Mouse (Mus musculus) liver, embryonic 14.5 days (tissue): ENCODE measurements around the gene Shld2. TPM values are rescaled to one million over a fixed set of nuclear protein-coding genes. Genes with fewer than 3 reads are reported as not detected.

Experiments used
- ATAC-seq: fragments of 200-750 bp; cut with Nextera tagmentation; 2 replicates; pipeline ENCODE4 v1.8.0; 2017; ENCODE audit warnings: moderate number of reproducible peaks, mild to moderate bottlenecking, moderate library complexity; ENCODE audit not compliant: insufficient read depth
- DNase-seq, 3 experiments: peaks; one replicate each; pipeline ENCODE4 v3.0.0-alpha.2; 2012 to 2013; ENCODE audit warnings: low read depth in 3 of 3, low spot score in 3 of 3
- H3K27ac ChIP-seq: fragments of 300-500 bp; sonication (generic); 2 replicates; pipeline ENCODE4 v1.5.1; 2014; ENCODE audit warnings: moderate library complexity, mild to moderate bottlenecking, control low read depth, inconsistent platforms
- H3K27me3 ChIP-seq: fragments of 300-500 bp; sonication (generic); 2 replicates; pipeline ENCODE4 v1.6.1; 2014; ENCODE audit warnings: mild to moderate bottlenecking, low read length, moderate library complexity; ENCODE audit not compliant: control insufficient read depth, insufficient read depth
- H3K36me3 ChIP-seq: fragments of 300-500 bp; sonication (generic); replicated peaks from 2 replicates; pipeline ENCODE4 v1.6.1; 2014; ENCODE audit warnings: low read depth; ENCODE audit not compliant: control insufficient read depth, insufficient read depth
- H3K4me1 ChIP-seq, 2 experiments: fragments of 200-500 bp in 1 of 2; fragments of 300-500 bp in 1 of 2; sonication (generic) in 1 of 2; replicated peaks; 2 replicates each; pipeline ENCODE4 v1.6.1; 2012 to 2014; ENCODE audit warnings: antibody characterized with exemption in 1 of 2, inconsistent platforms in 1 of 2, low read length in 1 of 2; ENCODE audit not compliant: control insufficient read depth in 2 of 2, insufficient read depth in 2 of 2
- H3K4me2 ChIP-seq: fragments of 300-500 bp; sonication (generic); 2 replicates; pipeline ENCODE4 v1.6.1; 2014; ENCODE audit warnings: low read depth, mild to moderate bottlenecking, control low read depth, moderate library complexity
- H3K4me3 ChIP-seq, 2 experiments: fragments of 200-500 bp in 1 of 2; fragments of 300-500 bp in 1 of 2; sonication (generic) in 1 of 2; 2 replicates each; pipeline ENCODE4 v1.5.1; 2012 to 2014; ENCODE audit warnings: low read depth in 2 of 2, low read length in 2 of 2, mild to moderate bottlenecking in 2 of 2, control low read depth in 1 of 2, inconsistent platforms in 1 of 2, moderate library complexity in 1 of 2; ENCODE audit not compliant: insufficient read depth in 1 of 2
- H3K9ac ChIP-seq: fragments of 300-500 bp; sonication (generic); replicated peaks from 2 replicates; pipeline ENCODE4 v1.6.1; 2014; ENCODE audit warnings: mild to moderate bottlenecking, control low read depth, moderate library complexity
- H3K9me3 ChIP-seq: fragments of 300-500 bp; sonication (generic); 2 replicates; pipeline ENCODE4 v1.6.1; 2016; ENCODE audit warnings: low read length, mixed read lengths; ENCODE audit not compliant: control insufficient read depth
- CTCF ChIP-seq: IDR thresholded peaks from 2 replicates; pipeline ENCODE4 v1.5.1; 2016; ENCODE audit warnings: antibody characterized with exemption, low read depth, control low read depth
- EP300 ChIP-seq: IDR thresholded peaks from 2 replicates; pipeline ENCODE4 v1.6.1; 2016; ENCODE audit warnings: antibody characterized with exemption, low read depth
- WGBS: fragments of 180-500 bp; shearing (Covaris S2); extraction: QIAGEN DNeasy Blood & Tissue Kit; methylation state at CpG from one replicate; pipeline ENCODE4 v1.1.7; 2014; ENCODE audit not compliant: insufficient replicate concordance; 5-methylcytosine and 5-hydroxymethylcytosine counted together
- polyA plus RNA-seq, 2 experiments: library from polyadenylated mRNA; depleted of rRNA in 1 of 2; stranded (reverse) in 1 of 2; unstranded in 1 of 2; fragments of >200 nt; fragmentation: Nextera tagmentation in 1 of 2; extraction: Ambion mirVana in 1 of 2; gene quantifications; 2 replicates each; pipeline versions ENCODE4 v1.2.1 to v1.2.3; 2012 to 2014

Shld2 gene
- polyA plus RNA-seq, 2 experiments, result 3.0 to 4.8 TPM

DNA sequence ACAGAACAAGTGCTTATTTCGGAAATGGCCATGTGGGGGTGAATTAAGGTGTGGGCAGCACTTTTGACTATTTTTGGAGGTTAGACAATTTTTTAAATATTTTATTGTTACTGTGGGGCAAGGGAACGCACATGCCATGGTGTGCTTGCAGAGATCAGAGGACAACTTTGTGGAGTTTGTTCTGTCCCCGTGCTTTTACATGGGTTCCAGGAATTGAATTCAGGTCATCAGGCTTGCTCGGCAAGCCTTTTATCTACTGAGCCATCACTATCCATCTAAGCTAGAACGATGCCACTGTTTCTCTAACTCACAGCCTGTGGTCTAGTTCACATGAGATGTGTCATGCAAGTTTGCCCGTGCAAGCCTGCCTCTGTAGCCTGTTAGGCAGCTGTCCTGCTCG lies 38.0 kb upstream of the Shld2 start:
- WGBS, result 51% methylated on average over 7 of the region's 7 CpGs
- no peak for ATAC-seq
- Histone ChIP-seq H3K4me2 (no peak overlapping the region), H3K4me1 (peaks cover 0 to 6% of the 10 kb centered on the region in 2 experiments; a peak in 2 of 4 replicates), H3K27me3 (no peaks in the 10 kb centered on the region), H3K9ac (no peak overlapping the region), H3K4me3 (no peak overlapping the region), H3K36me3 (no peaks in the 10 kb centered on the region), H3K9me3 (no peaks in the 10 kb centered on the region), H3K27ac (no peak overlapping the region)
- no peak for DNase-seq
- TF ChIP-seq EP300 (no peak), CTCF (no peak)

DNA sequence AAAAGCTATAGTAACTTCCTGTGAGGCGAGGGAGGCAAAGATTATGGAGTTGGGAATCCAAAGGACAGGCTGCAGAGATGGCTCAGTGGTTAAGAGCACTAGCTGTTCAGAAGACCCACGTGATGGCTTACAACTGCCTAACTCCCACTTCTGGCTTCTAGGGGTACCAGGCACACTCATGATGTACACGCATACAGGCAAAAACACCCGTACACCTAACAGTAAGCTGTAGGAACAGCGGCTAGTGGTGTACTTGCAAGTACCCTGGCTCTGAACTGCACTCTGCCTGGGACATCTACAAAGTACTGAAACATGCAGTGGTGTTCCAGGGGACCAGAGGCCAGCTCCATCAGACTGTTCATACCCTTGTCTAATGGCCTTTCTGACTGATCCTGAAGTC lies 36.8 kb upstream of the Shld2 start:
- Histone ChIP-seq H3K36me3 (no peaks in the 10 kb centered on the region; the same call in 1 of the 2 replicates), H3K4me2 (no peak overlapping the region), H3K27me3 (no peaks in the 10 kb centered on the region), H3K9ac (no peak overlapping the region), H3K4me1 (peaks cover 0 to 5% of the 10 kb centered on the region in 2 experiments; a peak in 2 of 4 replicates), H3K27ac (no peak overlapping the region), H3K4me3 (no peak overlapping the region), H3K9me3 (no peaks in the 10 kb centered on the region)
- ATAC-seq, result no peak
- no peak for DNase-seq
- WGBS, result 68% methylated on average over 5 of the region's 5 CpGs
- TF ChIP-seq CTCF (no peak), EP300 (no peak)

DNA sequence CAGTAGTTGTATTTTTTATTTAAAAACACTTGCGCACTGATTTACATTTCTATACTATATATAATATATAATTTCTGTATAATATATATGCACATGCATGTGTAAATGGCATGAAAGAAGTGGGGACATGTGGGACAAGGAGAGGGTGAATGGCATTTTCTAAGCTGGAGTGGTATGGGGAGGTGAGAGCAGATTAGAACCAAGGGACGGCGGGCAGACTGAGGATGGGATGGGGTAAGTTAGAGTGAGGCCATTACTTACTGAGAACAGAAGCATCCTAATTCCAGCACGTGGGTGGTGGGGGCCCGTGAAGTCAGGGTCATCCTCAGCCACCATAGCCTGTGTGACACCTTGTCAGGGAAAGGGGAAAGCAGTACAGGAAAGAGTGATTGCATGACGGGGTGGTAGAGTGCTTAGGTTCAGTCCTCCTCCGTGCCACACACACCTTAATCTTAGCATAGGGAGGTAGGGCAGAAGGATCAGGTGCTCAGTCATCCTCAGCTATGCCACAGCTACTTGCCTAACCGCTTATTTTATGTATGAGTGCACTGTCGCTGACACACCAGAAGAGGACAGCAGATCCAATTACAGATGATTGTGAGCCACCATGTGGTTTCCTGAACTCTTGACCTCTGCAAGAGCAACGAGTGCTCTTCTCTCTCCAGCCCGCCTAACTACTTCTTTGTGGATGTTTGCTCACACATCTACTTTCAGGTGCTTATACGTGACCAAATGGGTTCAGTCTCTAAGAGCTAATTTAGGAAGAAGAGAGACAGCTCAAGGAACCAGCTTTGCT lies 35.7 kb upstream of the Shld2 start:
- Histone ChIP-seq H3K4me3 (no peak overlapping the region), H3K4me2 (no peak overlapping the region), H3K36me3 (no peaks in the 10 kb centered on the region; the same call in 1 of the 2 replicates), H3K4me1 (peaks cover 0 to 5% of the 10 kb centered on the region in 2 experiments; a peak in 2 of 4 replicates), H3K9me3 (no peaks in the 10 kb centered on the region), H3K27me3 (no peaks in the 10 kb centered on the region), H3K9ac (no peak overlapping the region), H3K27ac (no peak overlapping the region)
- ATAC-seq (peak; percentile 27), DNase-seq (no peak)
- whole genome bisulfite sequencing, result 50% methylated on average over 12 of the region's 12 CpGs
- no peak for TF ChIP-seq EP300
- TF ChIP-seq CTCF, result peak; percentile 44

DNA sequence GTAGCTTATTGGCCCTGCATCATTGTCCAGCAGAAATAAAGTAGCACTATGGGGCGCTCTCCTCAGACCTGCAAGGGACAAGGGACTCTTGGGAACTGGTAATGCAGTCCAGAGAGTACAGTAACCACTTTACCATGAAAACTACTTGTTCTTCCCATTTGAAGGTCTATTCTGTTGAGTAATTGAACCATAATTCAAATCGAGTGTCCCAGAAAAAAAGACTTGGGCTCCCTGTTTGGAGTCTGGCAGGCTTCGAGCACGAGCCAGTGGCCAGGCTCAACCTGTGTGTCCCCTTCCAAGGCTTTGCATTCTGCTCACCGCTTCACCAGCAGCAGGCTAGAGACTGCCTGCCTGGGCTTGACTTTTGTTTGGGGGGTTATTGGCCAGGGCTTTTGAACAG lies 34.1 kb upstream of the Shld2 start:
- Histone ChIP-seq H3K4me2 (no peak overlapping the region), H3K4me3 (no peak overlapping the region), H3K9ac (no peak overlapping the region), H3K9me3 (no peaks in the 10 kb centered on the region), H3K27me3 (no peaks in the 10 kb centered on the region), H3K4me1 (peaks cover 0 to 5% of the 10 kb centered on the region in 2 experiments; a peak in 2 of 4 replicates), H3K36me3 (peaks cover 1% of the 10 kb centered on the region), H3K27ac (no peak overlapping the region)
- no peak for ATAC-seq
- TF ChIP-seq EP300 (no peak), CTCF (no peak)
- 75% methylated on average over 5 of the region's 5 CpGs for WGBS
- DNase-seq, result no peak

DNA sequence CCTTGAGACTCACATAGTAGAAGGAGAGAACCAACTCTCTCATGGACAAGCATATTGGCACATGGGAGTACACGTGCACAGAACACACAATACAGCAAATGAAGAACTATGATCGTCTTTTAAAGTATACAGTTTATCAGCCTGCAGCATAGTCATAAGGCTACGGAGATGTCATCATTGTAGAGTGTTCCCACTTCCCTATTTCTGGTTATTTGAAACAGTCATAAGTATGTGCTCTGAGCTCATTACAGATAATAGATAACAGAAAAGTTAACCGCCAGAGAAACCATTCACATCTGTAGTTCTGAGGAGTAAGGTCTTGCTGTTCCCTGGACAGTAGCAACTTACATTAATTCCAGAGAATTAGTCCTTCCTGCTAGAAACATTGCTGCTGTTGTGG lies 32.8 kb upstream of the Shld2 start:
- Histone ChIP-seq H3K27ac (no peak overlapping the region), H3K9me3 (no peaks in the 10 kb centered on the region), H3K4me1 (no peaks in the 10 kb centered on the region), H3K4me3 (no peak overlapping the region), H3K27me3 (no peaks in the 10 kb centered on the region), H3K36me3 (peaks cover 4% of the 10 kb centered on the region), H3K4me2 (no peak overlapping the region), H3K9ac (no peak overlapping the region)
- TF ChIP-seq EP300, result no peak
- TF ChIP-seq CTCF, result no peak
- no peak for ATAC-seq
- 36% methylated on average over 4 of the region's 4 CpGs for WGBS
- no peak for DNase-seq
